Mouse (Mus musculus) midbrain, embryonic 16.5 days (tissue): ENCODE measurements at regions not wholly inside any gene's neighbourhood (a gene's known extent, or its start where the extent isn't known, plus 50 kb on each side); places are given as distances from the start of the nearest gene placed in this dataset.
"Not testable (repeated sequence)": the region's sequence is repeated elsewhere in the genome, so short reads cannot be mapped to it uniquely, and the experiment has no call there.

ENCODE experiments used
- ATAC-seq: fragments of 200-750 bp; cut with Nextera tagmentation; 2 replicates; pipeline ENCODE4 v1.8.0; 2017; ENCODE audit warnings: moderate TSS enrichment
- H3K27ac ChIP-seq: fragments of 300-500 bp; sonication (generic); 2 replicates; pipeline ENCODE4 v1.5.1; 2014; ENCODE audit warnings: mild to moderate bottlenecking, low read length, mixed read lengths
- H3K27me3 ChIP-seq: fragments of 300-500 bp; sonication (generic); 2 replicates; pipeline ENCODE4 v1.6.1; 2014; ENCODE audit warnings: low read depth, low read length, mixed read lengths; ENCODE audit not compliant: control insufficient read depth, insufficient read depth
- H3K36me3 ChIP-seq: fragments of 300-500 bp; sonication (generic); 2 replicates; pipeline ENCODE4 v1.6.1; 2014; ENCODE audit warnings: mild to moderate bottlenecking, low read length, moderate library complexity, mixed read lengths; ENCODE audit not compliant: control insufficient read depth, insufficient read depth
- H3K4me1 ChIP-seq: fragments of 300-500 bp; sonication (generic); 2 replicates; pipeline ENCODE4 v1.6.1; 2014; ENCODE audit warnings: mild to moderate bottlenecking, low read length, mixed read lengths; ENCODE audit not compliant: control insufficient read depth, insufficient read depth
- H3K4me2 ChIP-seq: fragments of 300-500 bp; sonication (generic); 2 replicates; pipeline ENCODE4 v1.6.1; 2014; ENCODE audit warnings: mild to moderate bottlenecking, low read length, mixed read lengths
- H3K4me3 ChIP-seq: fragments of 300-500 bp; sonication (generic); 2 replicates; pipeline ENCODE4 v1.5.1; 2014; ENCODE audit warnings: low read depth, mild to moderate bottlenecking, low read length, moderate library complexity, mixed read lengths
- H3K9ac ChIP-seq: fragments of 300-500 bp; sonication (generic); 2 replicates; pipeline ENCODE4 v1.6.1; 2014; ENCODE audit warnings: low read depth, low read length, mixed read lengths
- H3K9me3 ChIP-seq: fragments of 300-500 bp; sonication (generic); replicated peaks from 2 replicates; pipeline ENCODE4 v1.6.1; 2014; ENCODE audit warnings: mild to moderate bottlenecking, low read length, mixed read lengths; ENCODE audit not compliant: control insufficient read depth, poor library complexity, severe bottlenecking
- WGBS: fragments of 180-500 bp; shearing (Covaris S2); extraction: QIAGEN DNeasy Blood & Tissue Kit; methylation state at CpG from one replicate; pipeline ENCODE4 v1.1.7; 2014; 5-methylcytosine and 5-hydroxymethylcytosine counted together

- WGBS, result 10% methylated on average over 5 of the region's 5 CpGs
- no peak for ATAC-seq
These were observed 116.3 kb downstream of the Cand1 start for GRCm38 (mm10) chr10:119123517-119123916.

DNA sequence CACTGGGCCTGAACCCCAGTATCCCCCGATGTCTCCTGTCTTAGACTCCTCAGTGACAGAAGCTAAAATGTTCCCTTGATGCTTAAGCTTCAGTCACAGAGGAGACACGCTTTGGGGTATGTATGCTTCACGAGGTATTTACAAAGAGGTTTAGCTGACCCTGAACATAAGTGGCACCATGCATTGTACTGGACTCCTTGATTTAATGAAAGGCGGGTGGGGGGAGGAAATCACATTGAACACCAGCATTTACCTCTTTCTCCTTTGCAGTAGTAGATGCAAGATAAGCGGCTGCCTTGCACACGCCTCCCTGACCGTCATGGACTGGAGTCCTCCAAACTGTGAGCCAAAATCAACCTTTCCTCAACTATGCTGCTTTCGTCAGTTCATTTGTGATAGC is 117.5 kb downstream of the Cand1 start:
- Histone ChIP-seq H3K36me3 (no peaks in the 10 kb centered on the region), H3K9ac (no peak overlapping the region), H3K27me3 (no peaks in the 10 kb centered on the region), H3K4me2 (no peak overlapping the region), H3K4me1 (no peaks in the 10 kb centered on the region), H3K9me3 (no peaks in the 10 kb centered on the region), H3K27ac (no peak overlapping the region), H3K4me3 (no peak overlapping the region)
- ATAC-seq, result no peak
- WGBS, result 71% methylated on average over 8 of the region's 8 CpGs

More at GRCm38 (mm10) chr10:119123517-119123916, 116.3 kb downstream of the Cand1 start:
- Histone ChIP-seq H3K9ac (no peak overlapping the region), H3K4me2 (no peak overlapping the region), H3K4me1 (no peaks in the 10 kb centered on the region), H3K27me3 (no peaks in the 10 kb centered on the region), H3K36me3 (no peaks in the 10 kb centered on the region), H3K9me3 (no peaks in the 10 kb centered on the region), H3K27ac (no peak overlapping the region), H3K4me3 (no peak overlapping the region)

DNA sequence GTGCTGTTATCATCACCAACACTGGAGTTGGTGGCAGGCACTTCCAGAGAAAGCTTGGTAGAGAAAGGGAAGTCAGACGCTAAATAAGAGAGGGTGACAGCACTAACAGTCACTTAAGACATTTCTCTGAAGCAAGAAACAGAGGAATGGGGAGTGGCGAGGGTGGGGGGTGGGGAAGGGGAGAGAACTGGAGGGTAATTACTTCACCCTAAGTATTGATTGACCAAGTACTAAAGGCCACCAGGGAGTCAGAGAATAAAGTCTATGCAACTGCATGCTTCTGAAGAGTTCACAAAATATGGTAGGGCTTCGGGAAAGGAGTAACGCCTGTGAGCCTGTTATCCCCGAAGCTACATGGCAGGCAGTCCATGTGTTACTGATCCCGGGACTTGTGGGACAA is 118.3 kb downstream of the Cand1 start:
- ATAC-seq, result no peak
- no peak overlapping the region for H3K4me3 ChIP-seq
- no peaks in the 10 kb centered on the region for H3K27me3 ChIP-seq
- WGBS, result 70% methylated on average over 6 of the region's 6 CpGs
- H3K27ac ChIP-seq, result no peak overlapping the region
- no peak overlapping the region for H3K4me2 ChIP-seq
- H3K9ac ChIP-seq, result no peak overlapping the region
- no peaks in the 10 kb centered on the region for H3K9me3 ChIP-seq
- H3K36me3 ChIP-seq, result no peaks in the 10 kb centered on the region
- H3K4me1 ChIP-seq, result no peaks in the 10 kb centered on the region

DNA sequence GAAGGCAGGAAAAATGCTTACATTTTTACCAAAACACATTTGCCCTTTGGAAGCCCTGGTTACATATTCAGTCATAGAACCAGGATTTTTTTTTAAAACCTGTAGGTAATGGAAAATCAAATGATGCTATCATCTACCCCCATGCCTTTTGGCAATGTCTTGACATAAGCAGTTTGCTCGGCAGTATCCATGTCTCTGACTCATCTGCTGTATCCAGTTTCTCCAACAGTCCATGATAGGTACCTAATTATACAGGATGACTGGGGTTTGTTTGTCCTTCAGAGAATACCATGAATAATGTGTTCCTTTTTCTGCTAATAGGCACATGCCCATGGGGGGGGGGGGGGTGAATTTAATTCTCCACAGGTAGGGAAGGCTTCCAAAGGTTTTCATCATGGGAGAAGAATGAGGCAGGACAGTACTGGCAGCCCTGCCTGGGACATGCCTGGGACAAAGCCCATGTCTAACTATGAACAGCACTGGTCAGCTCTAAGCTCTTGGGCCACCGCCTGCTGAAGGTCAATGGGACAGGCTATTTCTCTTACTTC is 122.9 kb downstream of the Cand1 start:
- Histone ChIP-seq H3K4me3 (no peak overlapping the region), H3K4me1 (no peaks in the 10 kb centered on the region), H3K27me3 (no peaks in the 10 kb centered on the region), H3K4me2 (no peak overlapping the region), H3K27ac (no peak overlapping the region), H3K36me3 (no peaks in the 10 kb centered on the region), H3K9me3 (no peaks in the 10 kb centered on the region), H3K9ac (no peak overlapping the region)
- 60% methylated on average over 2 of the region's 2 CpGs for WGBS
- ATAC-seq, result no peak

- H3K4me2 ChIP-seq, H3K36me3 ChIP-seq, H3K9me3 ChIP-seq, H3K4me3 ChIP-seq, H3K27ac ChIP-seq, ATAC-seq, H3K4me1 ChIP-seq, H3K27me3 ChIP-seq, H3K9ac ChIP-seq: not testable (repeated sequence)
These were observed 124.7 kb downstream of the Cand1 start for GRCm38 (mm10) chr10:119115200-119115599.

DNA sequence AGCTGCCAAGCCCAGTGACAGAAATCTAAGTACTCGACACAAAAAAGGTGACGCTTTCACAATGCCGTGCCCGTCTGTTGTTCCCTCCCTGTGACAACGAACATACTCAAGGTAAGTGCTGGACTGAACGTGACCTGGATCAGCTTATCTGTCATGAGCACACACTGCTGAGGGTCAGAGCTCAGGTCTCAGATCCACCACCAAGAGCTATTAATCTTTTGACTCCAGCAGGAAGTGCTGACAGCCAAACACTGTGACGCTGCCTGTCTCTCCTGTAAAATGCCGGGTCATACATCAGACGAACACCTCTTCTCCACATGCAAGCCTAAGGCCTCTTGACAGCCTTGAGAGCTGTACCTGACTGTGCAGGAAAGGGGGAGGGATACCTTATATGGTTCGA is 125.2 kb downstream of the Cand1 start:
- Histone ChIP-seq H3K4me3 (no peak overlapping the region), H3K36me3 (no peaks in the 10 kb centered on the region), H3K9me3 (no peaks in the 10 kb centered on the region), H3K4me1 (peaks cover 7% of the 10 kb centered on the region), H3K4me2 (no peak overlapping the region), H3K9ac (no peak overlapping the region), H3K27ac (no peak overlapping the region), H3K27me3 (no peaks in the 10 kb centered on the region)
- 58% methylated on average over 10 of the region's 10 CpGs for WGBS
- no peak for ATAC-seq

DNA sequence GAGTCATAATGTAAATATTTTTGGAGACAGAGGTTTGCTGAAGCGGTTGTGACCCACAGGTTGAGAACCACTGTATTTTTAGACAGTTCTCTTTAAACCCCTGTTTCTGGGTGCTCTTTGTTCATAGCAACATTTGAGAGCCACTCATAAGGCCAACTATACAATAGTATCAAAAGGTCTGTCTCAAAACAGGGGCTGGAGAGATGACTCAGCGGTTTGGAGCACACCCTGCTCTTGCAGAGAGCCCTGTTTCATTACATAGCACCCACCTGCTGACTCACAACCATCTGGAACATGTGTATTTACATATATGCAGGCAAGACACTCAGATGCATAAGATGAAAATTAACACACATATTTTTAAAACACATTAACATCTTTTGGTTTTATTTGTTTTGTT is 128.0 kb downstream of the Cand1 start:
- Histone ChIP-seq H3K36me3 (no peaks in the 10 kb centered on the region), H3K4me3 (no peak overlapping the region), H3K4me2 (no peak overlapping the region), H3K9me3 (no peaks in the 10 kb centered on the region), H3K4me1 (peaks cover 7% of the 10 kb centered on the region), H3K27me3 (no peaks in the 10 kb centered on the region), H3K9ac (no peak overlapping the region), H3K27ac (no peak overlapping the region)
- no peak for ATAC-seq
- 89% methylated on average over 2 of the region's 2 CpGs for WGBS

DNA sequence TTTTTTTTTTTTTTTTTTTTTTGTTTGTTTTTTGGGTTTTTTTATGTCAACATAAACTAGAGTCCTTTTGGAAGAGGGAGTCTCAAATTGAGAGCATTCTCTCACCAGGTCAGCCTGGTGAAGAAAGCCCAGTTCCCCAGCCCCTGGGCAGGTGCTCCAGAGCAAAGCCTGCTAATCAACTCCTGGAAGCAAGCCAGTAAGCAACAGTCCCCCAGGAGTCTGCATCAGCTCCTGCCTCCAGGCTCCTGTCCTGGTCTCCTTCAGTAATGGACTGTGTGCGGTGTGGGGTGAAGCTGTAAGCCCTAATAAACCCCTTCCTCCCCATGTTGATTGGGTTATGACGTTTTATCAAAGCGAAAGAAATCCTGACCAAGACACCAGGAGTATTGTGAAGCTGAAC is 128.4 kb downstream of the Cand1 start:
- H3K27me3 ChIP-seq, result no peaks in the 10 kb centered on the region
- H3K9me3 ChIP-seq, result no peaks in the 10 kb centered on the region
- H3K4me3 ChIP-seq, result no peak overlapping the region
- no peak for ATAC-seq
- H3K4me2 ChIP-seq, result no peak overlapping the region
- H3K9ac ChIP-seq, result no peak overlapping the region
- WGBS, result 70% methylated on average over 3 of the region's 3 CpGs
- no peaks in the 10 kb centered on the region for H3K36me3 ChIP-seq
- H3K4me1 ChIP-seq, result peaks cover 7% of the 10 kb centered on the region
- H3K27ac ChIP-seq, result 0 out of 2 replicates have a peak overlapping the region, but pooled peaks have one; percentile 36

DNA sequence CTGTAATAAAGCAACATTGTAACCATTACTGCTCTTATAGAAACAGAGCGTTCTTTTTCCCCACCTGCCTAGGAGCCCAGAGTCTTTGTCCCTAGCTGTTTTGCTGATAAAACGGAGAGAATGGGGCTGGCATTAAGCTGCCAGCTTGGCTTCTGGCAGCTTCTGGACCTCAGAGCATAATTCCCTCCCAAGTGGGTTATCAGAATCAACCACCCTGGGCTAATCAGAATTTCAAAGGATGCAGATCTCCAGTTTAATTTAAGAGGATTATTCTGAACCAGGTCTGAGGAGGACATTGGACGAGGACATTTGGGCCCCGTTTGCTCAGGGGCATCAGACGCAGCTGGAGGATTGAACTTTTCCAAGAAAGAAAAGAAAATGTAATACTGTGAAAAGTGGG is 129.2 kb downstream of the Cand1 start:
- WGBS, result 7% methylated on average over 5 of the region's 5 CpGs
- peak; percentile 48; the same call in 1 of the 2 replicates for ATAC-seq

More for the DNA sequence above, 129.2 kb downstream of the Cand1 start:
- H3K9ac ChIP-seq, result no peak overlapping the region
- no peak overlapping the region for H3K4me3 ChIP-seq
- H3K27me3 ChIP-seq, result no peaks in the 10 kb centered on the region
- peaks cover 7% of the 10 kb centered on the region for H3K4me1 ChIP-seq
- H3K9me3 ChIP-seq, result no peaks in the 10 kb centered on the region
- no peaks in the 10 kb centered on the region for H3K36me3 ChIP-seq
- no peak overlapping the region for H3K27ac ChIP-seq
- H3K4me2 ChIP-seq, result no peak overlapping the region
